Mouse (Mus musculus) olfactory bulb, adult 2 months (tissue): Measurements from ENCODE around the gene Lamtor1.

Experiments used
- CTCF ChIP-seq: fragments of 200-500 bp; IDR thresholded peaks from 2 replicates; pipeline ENCODE4 v1.5.1; 2012; ENCODE audit warnings: low read depth, mild to moderate bottlenecking, low read length, moderate library complexity; ENCODE audit not compliant: insufficient read depth
- POLR2A ChIP-seq: fragments of 200-500 bp; IDR thresholded peaks from 2 replicates; pipeline ENCODE4 v1.6.1; 2012; ENCODE audit warnings: mild to moderate bottlenecking, low read depth, low read length, moderate library complexity; ENCODE audit not compliant: insufficient read depth

- no peak for TF ChIP-seq CTCF
- TF ChIP-seq POLR2A = no peak
Measured at GRCm38 (mm10) chr7:101884160-101884559, 21.5 kb upstream of the Lamtor1 start.
